Mouse (Mus musculus) Muller cell, postnatal 12 days (primary cell): ENCODE data around the gene Fam166a.

ENCODE experiments used
- DNase-seq: peaks from one replicate; pipeline ENCODE4 v3.0.0-alpha.2; 2015; ENCODE audit errors: inconsistent ontology term

Gene Fam166a

DNA sequence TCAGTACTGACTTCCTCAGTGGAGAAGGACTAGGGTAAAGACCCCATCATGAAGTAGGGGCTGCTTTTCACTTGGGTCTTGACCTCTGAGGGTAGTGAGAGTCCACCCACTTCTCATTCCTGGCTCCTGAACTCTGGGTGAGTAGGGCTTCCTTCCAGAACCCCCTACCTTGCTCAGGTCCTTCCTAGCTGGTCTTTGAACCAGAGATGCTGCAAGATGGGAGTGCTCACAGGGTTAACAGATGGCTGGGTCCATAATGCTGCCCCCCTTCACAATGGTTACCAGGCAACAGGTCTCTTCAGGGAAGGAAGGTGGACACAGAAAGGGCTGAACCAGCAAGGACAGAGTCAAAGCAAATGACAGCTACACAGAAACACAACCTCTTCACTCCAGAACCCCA is at the start of gene Fam166a:
Fam166a (plus strand) TSS at position 301 of the 400 bp plus-strand sequence.
- DNase-seq = no peak

DNA sequence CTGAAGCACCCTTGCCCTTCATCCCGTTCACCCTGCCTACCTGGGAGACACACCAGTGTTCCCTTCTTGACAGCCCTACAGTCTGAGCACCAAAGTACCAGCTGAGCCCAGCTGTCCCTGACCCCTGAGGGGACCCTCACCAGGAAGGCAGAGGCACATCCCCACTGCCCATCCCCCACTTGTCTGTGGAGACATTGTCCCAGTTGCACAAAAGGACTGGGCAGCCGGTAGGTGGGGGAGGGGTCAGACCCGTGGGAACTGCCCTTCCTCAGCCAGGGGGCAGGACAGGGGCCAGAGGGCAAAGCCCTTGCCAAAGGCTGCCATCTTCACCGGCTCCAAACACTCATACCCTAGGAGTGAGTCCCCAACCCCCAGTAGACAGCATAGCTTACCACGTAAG is 48.8 kb upstream of the Fam166a start:
- DNase-seq = no peak

DNA sequence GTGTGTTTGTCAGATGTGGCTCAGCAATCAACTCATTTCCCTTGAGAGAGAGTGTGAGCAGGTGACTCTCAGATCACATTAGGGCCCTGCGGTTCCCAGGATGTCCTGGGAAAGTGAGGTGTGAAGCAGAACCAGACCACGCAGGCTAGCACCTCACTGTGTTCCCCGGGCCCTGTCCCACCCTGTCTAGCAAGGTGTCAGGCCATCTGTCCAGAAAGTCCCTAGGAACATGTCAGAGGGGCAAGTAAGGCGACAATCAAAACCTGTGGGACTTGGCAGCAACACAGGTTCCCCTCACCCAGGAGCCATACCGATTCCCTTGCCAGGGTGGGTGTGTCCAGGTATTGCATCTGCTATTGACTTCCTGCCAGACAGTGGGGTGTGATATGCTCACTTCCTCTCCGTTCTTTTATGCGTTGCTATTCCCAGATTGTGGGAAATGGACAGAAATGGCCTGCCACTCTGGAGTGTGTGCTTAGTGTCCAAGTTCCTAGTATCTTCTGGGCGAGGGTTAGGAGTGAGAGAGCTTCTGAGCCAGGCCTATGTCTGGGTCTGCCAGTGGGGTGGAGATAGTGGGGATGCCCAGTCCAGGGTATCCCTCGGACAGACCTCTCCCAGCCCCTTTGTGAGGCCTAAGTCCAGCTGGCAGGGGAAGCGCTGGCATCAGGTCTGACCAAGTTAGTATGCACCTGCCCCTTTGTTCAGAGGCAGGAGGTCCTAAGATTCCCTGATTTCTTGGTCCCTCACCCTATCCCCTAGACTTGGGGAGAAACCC is 48.0 kb upstream of the Fam166a start:
- no peak for DNase-seq

DNA sequence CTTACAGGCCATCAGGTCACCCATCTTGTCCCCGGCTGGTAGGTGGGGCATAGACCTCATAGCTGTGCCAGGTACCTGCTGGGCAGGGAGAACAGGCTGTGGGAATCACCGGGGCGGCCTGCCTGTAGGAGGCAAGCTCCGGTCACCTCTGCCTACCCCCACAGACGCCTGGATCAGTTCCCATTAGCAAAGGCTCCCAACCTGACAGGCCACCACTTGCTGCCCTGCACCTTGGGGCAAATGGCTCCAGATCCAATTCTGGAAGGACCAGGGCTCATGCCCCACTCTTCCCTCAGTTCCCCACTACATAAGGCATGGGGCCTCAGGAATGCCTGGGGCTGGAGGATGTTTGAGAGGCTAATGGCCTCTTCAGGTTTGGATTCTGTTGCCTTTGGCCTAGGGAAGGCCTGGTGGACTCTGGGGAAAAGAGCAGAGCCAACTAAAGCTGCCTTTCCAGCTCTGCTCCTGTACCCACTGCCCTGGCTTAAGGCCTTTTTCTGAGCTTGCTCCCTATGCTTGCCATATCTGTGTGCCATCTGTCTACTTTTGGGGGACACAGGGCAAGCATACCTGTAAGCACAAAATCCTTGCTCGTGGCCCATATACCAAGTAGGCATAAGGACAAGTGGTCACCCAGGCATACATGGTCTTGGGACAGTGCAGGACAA is 47.3 kb upstream of the Fam166a start:
- DNase-seq = no peak

DNA sequence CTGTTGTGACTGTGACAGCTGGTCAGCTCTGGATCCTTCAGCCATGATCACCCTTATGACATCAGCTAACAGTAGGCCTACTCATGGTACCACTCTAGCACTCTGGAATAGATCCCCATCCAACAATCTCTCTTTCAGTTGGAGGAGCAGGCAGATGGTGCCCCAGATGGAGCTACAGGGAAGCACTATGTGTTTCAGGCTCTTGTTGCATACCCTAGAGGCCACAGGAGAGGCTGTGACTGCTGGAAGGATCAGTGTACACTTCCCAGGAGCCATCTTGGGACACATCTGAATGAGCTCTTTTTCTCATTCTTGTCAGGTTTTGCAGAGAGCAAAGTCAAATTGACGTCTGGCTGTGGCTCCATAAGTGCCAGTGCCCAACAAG is 46.8 kb upstream of the Fam166a start:
- no peak for DNase-seq

DNA sequence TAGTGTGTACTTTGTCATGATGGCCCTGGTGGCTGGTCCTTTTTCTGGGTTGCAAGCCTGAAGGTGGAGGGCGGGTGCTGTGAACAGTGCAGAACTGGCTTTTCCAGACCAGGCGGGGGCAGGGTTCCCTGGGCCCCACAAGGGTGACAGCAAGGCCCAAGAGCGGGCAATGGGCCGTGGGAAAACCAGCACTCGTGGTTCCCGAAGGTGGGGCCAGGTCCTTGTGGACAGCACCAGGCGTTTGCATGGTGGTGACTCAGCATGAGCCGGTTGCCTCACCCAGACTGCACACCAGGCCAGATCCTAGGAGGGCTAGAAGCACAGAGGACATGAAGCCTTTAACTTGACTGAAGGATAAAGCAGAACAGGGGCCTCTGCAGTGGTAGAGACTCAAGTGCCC is 45.9 kb upstream of the Fam166a start:
- no peak for DNase-seq

DNA sequence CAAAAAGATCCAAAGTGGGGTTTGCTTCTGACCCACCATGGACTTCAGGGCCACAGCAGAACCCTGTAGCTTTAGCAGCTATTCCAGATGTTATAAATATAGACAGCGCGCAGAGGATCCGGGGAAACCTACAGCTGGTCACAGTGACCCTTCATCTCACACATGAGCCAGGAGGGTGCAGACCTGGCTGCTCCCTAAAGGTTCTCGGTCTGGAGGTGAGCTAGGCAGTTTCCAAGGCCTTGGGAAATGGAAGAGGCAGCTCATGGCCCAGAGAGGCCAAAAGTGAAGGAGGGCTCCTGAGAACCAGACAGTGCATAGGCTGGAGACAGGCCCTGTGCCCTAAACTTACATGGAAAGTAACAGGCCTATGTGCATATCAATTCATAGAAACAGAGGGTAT is 44.7 kb upstream of the Fam166a start:
- no peak for DNase-seq

DNA sequence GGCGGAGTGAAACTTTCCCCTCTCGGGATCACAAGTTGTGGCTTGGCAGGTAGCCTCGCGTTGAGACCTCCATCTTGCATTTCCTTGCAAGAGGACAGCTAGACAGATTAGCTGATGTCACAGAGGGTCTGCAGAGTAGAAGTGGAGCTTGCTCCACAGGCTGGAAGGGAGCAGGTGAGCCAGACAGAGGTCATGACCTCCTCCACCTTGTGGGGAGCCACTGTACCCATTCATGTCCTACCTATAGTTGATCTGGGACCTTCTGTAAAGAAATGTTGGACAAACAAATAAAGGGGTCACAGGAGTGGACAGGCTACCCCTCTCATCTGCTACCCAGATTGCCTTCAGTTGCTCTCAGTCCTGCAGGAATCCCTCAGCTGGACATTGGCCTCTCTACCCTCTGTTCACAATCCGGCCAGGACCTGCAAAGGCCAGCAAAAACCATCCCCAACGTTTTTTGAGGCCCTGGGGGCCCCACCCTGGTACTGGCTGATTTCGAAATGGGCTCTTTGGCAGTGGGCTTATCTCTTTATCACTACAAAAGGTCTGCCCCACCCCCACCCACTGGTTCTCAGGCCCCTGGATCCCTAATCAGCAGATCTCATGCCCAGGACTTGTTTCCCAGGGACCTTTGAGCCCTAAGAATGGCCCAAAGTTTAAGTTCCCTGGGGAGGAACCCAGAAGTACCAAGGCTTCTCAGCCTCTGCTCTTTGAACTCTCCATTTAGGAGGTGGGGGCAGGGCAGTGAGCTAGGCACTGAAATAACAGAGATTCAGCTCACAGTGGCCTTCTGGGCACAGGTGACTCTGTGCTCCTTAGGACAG is 43.5 kb upstream of the Fam166a start:
- no peak for DNase-seq

DNA sequence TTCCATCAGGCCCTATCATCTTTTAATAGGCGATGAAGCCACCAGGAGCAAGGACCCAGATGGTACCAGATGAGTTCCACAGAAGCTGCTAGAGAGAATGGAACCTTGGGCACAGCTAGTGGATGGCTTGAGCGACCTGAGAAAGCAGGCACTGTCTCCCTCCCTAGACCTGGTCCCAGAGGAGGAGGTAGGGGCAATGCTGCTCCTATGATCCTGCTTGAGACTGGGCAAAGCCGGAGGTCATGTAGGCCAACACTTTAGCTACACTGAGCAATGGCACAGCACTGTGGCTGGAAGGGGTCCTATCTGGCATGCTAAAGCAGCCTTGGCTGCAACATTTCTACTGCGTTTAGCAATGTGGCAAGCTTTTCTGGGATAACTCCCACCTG is 42.9 kb upstream of the Fam166a start:
- no peak for DNase-seq

DNA sequence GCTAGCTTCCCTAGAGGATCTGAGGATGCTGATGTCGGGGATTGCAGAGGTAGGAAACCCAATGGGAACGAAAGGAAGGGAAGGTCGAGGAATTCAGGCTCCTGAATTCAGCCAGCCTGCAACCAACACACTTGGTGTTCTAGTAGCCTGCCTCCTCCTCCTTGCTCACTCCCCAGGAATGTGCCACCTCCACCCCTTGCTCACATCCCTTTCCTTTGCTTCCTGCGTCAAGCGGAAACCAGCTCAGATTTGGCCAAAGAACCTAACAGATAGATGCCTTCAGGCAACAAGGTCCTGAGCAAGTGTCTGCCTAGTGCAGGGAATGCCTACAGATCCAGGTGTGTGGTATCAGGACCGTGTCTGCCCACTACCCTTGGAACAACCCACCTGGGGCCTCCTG is 42.0 kb upstream of the Fam166a start:
- no peak for DNase-seq

DNA sequence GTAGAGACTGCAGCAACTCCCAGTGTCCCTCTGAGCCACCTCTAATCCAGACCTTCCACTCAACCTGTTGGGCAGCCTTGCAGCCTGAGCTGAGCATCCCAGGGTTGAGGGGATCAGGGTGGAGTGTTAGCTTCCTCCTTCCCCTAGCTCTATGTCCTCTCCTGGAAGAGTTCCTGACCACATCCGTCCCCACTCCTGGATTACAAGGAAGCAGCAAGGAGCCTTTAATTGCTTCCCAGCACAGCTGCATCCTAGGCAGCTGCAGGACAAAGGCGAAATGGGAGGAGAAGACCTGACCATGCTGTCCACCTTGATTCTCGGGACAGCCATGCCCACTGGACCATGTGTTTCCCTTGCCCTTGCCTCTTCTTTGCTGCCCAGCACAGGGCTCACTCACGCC is 41.5 kb upstream of the Fam166a start:
- no peak for DNase-seq

DNA sequence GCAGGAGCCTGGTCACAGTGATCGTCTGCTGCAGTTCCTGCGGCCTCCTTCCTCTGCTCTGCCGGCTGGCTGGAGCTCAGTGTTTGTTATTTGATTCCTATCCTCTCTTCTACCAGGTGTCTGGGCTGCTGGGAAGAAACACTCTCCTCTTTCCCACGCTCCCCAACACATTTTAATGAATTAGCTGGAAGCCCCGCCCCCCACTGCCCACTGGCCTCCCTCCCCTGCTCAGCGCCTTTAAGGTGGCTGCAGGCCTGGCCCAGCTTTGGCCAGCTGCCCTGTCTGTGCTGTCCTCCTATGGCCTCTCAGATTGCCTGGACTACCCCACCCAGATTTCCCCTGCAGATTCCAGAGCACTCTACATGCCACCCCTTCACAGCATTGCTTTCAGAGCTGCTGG is 40.9 kb upstream of the Fam166a start:
- peak; percentile 83 for DNase-seq

DNA sequence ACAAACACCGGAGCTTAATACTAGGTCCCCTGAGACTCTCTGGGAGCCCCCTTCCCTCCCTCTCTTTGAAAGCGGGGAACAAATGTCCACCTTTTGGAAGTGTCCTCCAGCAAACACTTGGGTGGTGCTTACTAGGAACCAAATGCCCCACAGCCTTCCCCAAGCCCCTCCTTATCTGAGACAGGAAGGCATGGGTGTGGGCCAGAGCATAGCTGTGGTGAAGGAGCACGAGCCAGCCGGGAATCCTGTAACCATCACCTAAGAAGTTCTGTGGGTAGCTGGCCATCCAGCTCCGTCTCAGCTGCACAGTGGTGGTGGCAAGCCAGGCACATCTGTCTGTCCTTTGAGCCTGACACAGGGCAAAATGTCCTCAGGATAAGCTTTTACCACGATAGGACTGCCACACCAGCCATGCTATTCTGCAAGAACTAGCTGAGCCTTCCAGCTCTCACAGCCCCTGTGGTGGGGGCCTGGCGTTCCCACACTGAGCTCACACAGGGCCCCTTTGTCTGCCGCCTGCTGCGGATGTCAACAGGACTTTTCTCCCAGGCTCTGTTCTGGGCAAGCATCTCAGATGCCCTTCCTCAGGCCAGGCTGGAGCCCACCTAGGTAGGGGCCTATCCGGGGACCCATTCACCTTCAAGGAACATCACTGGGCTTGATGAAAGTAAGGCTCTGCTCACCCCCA is 40.1 kb upstream of the Fam166a start:
- DNase-seq = peak; percentile 61

DNA sequence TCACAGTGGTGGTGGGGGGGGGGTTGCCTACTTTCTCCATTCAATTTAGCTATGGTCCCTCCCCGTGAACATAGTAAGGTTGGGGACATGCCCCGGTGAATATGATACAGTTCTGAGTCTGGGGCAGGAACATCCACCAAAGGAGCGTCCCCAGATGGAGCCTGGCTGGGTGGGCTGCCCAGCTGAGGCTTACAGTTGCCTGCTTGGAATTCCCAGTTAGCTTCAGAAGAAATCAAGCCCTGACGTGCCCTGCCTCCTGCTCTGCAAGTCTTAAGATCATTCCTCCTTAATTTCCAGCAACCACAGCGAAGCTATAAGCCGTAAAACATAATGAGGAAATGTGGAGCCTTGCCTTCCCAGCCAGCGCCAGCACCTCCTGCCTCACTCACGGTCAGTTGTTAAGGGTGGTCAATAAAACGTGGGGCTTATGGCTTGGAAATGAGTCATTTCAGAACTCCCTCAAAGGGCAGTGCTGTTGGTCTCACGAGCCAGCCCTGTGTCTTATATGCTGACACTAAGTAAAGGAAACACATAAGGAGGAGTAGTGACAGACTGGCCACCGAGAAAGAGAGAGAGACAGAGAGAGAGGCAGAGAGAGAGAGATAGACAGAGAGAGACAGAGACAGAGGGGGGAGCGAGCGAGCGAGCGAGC is 38.9 kb upstream of the Fam166a start:
- DNase-seq = peak; percentile 46

DNA sequence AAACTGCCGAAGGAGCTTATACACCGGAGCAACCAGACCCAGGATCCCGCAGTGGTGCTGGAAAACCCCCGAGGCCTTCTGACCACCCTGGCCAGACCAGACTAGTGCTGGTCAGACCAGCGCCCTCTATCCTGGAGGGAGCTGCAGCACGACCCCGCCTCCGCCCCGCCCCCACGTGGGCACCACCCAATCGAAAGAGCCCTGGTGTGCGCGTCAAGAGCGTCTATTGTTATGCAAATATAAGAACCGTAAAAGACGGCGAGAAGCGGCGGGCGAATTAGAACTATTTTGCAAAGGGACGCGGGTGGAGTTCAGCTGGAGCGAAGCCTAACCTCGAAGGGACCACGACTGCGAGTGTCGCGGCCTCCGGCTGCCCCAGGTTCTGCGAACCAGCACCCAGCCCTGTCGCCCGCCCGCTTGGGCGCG is 38.1 kb upstream of the Fam166a start, which contains the start of gene Nrarp:
Nrarp (plus strand) TSS at position 281 of the 426 bp plus-strand sequence.
- DNase-seq = peak; percentile 99

DNA sequence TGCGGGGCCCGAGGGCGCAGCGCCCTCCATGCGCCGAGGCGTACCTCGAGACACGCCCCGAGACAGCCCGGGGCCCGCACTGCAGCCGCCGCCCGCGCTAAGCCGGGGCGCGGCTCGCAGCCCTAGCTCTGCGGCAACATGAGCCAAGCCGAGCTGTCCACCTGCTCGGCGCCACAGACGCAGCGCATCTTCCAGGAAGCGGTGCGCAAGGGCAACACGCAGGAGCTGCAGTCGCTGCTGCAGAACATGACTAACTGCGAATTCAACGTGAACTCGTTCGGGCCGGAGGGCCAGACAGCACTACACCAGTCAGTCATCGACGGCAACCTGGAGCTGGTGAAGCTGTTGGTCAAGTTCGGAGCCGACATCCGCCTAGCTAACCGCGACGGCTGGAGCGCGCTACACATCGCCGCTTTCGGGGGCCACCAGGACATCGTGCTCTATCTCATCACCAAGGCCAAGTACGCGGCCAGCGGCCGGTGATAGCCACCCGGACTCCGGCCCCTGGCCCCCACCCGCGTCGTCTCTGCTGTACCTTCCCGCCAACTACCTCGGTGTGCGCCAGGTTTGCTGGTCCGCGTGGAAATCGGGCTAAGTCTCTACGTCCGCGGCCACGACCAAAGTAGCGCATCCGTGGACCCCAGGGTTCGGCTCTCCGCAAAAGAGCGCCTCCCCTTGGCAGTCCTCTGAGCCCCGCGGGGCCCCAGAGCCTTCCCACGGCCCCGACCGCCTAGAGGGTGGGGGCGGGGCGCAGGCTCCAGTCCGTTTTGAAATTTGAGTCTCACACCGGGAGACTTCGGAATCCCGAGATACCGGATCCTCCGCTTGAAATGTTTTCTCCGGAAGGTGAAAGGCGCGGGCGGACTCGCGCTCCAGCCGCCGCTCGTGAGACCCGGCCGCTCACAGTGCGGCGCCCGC is 37.3 kb upstream of the Fam166a start:
- peak; percentile 74 for DNase-seq

DNA sequence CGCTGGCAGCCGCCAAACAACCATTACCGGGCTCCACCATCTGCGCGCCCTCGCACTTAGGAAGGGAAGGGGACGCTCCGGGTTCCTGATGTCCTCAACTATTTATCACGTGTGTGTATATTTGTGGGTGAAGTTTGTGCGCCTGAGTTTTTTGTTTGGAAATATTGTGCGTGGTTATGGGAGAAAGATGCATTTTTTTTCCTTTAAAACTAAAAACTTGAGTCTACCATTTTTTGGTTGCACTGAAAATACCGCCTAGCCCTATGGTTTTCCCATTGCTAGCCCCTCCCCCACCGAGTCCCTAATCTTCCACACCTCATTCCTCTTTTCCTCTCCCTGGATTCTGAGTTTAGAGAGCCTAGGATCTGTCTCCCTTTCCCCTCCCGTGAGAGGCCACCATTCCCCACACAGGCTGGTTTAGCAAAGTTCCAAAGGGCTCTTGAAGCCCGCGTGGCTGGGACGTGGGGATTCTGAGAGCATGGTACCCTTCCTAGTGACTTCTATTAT is 36.6 kb upstream of the Fam166a start:
- DNase-seq = no peak

DNA sequence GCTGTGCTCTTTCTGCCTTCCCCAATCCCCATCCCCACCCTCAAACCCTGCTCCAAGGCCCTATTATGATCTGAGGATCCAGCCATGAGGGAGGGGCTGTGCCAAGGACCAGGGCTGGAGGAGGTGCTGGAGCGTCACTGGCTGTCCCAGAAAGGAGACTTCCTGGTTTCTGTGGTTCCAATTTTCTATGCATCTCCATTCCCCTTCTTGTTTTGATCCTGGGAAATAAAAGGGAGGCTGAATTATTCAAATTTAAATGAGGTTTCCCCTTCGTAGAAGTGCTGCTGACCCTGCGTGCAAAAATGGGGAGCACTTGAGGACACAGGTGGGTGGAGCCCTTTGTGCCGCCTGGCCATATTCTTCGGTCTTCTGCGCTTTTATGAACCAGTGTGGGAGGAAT is 35.9 kb upstream of the Fam166a start:
- peak; percentile 41 for DNase-seq

DNA sequence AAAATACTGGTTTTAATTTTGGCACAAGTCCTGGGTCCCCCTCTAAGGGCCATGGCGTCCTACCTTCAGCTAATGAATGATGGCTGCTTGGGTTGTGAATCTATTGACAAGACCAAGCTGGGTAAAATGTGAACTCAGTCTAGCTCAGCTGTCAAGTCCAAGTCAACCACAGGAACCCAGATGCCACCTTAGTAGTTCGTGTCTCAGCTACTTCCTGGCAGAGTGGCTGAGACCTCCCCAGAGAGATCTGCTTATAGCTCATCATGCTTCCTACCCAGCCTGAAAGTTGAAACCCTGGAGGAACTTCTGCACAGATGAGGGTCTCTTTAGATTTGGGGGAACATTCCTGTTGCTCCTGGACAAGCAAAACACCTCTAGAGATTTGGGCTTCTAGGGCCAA is 35.2 kb upstream of the Fam166a start:
- DNase-seq = no peak

DNA sequence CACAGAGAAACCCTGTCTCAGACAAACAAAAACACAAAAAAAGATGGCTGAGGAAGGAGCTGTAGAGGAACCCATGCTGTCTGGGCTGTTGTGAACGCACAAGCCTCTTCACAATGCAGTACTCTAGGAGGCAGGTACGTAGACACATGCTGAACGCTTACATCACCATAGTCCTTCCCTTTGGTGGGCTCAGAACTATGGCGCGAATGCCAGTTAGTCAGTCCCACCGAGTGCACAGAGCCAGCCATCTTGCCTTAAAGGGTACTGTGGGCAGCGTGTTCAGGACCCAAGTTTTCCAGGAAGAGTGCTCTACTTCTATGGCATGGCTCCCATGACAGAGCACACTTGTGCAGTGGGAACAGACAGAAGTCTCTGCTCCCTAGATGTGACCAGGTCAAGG is 34.0 kb upstream of the Fam166a start:
- no peak for DNase-seq
